Comparison of ENCODE assay signal across 31 mouse cellular contexts in genomic region chr10:80768365-80768764, GRCm38 (mm10). TPM values are rescaled to one million over a fixed set of nuclear protein-coding genes. Genes with fewer than 3 reads are reported as not detected.
"Had no signal": no experiment of that assay in that cellular context is flagged by ENCODE, and none has a peak within 500 bp of the region (broad histone marks: within the 10 kb centered on the region; RNA-seq: fewer than 3 reads in every experiment).

No protein-coding gene starts in this region.

- DNase-seq: left cerebral cortex, postnatal 4 days; liver; liver, embryonic 13.5 days; liver, postnatal 0 days; lung, adult 18-20 months; lung, adult 2 months; lung, embryonic 14.5 days; lung, postnatal 10 days; lung, postnatal 14 days; lung, postnatal 36 days; lung, postnatal 4 days; midbrain, embryonic 14.5 days had no signal

- H3K4me3 ChIP-seq: limb, embryonic 10.5 days; limb, embryonic 12.5 days; limb, embryonic 13.5 days; limb, embryonic 15.5 days; liver, embryonic 12.5 days; liver, embryonic 13.5 days; liver, embryonic 15.5 days; lung, embryonic 15.5 days; megakaryocyte, embryonic 14.5 days; midbrain, embryonic 10.5 days; midbrain, embryonic 12.5 days; midbrain, embryonic 13.5 days; midbrain, embryonic 15.5 days; myocyte; neural tube, embryonic 12.5 days had no signal

- H3K27ac ChIP-seq: limb, embryonic 10.5 days; limb, embryonic 12.5 days; limb, embryonic 13.5 days; limb, embryonic 15.5 days; liver, embryonic 12.5 days; liver, embryonic 13.5 days; liver, embryonic 14.5 days; liver, embryonic 15.5 days; lung, embryonic 15.5 days; macrophage; midbrain, embryonic 10.5 days; midbrain, embryonic 12.5 days; midbrain, embryonic 13.5 days; midbrain, embryonic 15.5 days; neural tube, embryonic 12.5 days had no signal

RNA-seq across cellular contexts. Expression of gene Amh, which starts 36.7 kb away (rescaled TPM):
- total RNA-seq: megakaryocyte progenitor cell, adult 5-6 weeks; megakaryocyte, adult 5-6 weeks; monocyte, adult 5-6 weeks had no signal
